Mouse (Mus musculus): ENCODE results near the gene Mapkap1.

DNA sequence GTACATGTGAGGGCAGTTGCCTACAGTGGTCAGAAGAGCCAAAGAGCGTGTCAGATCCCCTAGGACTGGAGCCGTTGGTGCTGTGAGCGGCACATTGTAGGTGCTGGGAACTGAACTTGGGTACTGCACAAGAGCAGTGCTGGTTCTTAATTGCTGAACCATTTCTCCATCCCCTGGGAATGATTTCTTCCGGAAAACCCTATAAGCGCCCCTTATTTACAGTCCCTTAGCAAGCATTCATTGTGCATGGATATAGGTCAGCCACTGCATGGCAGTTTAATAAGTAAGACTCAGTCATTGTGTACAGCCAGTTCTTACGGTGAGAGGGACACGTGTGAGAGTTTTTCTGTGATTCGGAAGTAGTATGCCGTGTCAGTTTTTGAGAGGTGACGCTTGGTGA lies 1.8 kb downstream of the Mapkap1 start:
- TF ChIP-seq POLR2A (IDR thresholded peaks at IDR 0.05; ENCODE audit: borderline replicate concordance, extremely low read depth, insufficient read depth, insufficient read length, poor library complexity, severe bottlenecking) (no peak), CTCF (IDR thresholded peaks at IDR 0.05; ENCODE audit: borderline replicate concordance, extremely low read depth, insufficient read depth, insufficient read length) (no peak)
